Mouse (Mus musculus): ENCODE data around the gene Foxr2.

Gene Foxr2

GRCm38 (mm10) chrX:153118486-153118885, at the start of gene Foxr2:
Gene Foxr2 (plus strand): TSS chrX:153118786.
- ChIA-PET CTCF (interaction anchor here in 1 of 4 experiments (0.6 kb wide), 1 partner anchor 171 kb away, joined by 3 read pairs; no protein-coding TSS in a partner anchor), POLR2A (interaction anchor here in 3 of 4 experiments (0.6 to 2.4 kb wide), 13 partner anchors 10 to 578 kb away, joined by 3 to 10 read pairs (median 4); partner anchors contain the start of genes Kctd12b (in 1 of the 3), Mageh1 (in 1 of the 3) and Rragb (in 1 of the 3))

- CTCF ChIA-PET: interaction anchor here in 1 of 4 experiments (0.6 kb wide), 1 partner anchor 172 kb away, joined by 3 read pairs; no protein-coding TSS in a partner anchor
- POLR2A ChIA-PET: interaction anchor here in 3 of 4 experiments (0.6 to 2.4 kb wide), 19 partner anchors 9 to 577 kb away, joined by 3 to 10 read pairs (median 3); partner anchors contain the start of genes Rragb (in 2 of the 3), Kctd12b (in 1 of the 3), Mageh1 (in 1 of the 3) and Ubqln2 (in 1 of the 3)
Observed at GRCm38 (mm10) chrX:153119013-153119412, 427 bp downstream of the Foxr2 start.

GRCm38 (mm10) chrX:153139734-153140515, 21.3 kb downstream of the Foxr2 start, which contains the start of gene Rragb:
Gene Rragb (plus strand): TSS chrX:153139981.
- CTCF ChIA-PET: no interaction called here

GRCm38 (mm10) chrX:153142656-153143055, 24.1 kb downstream of the Foxr2 start:
- CTCF ChIA-PET: interaction anchor here in 3 of 4 experiments (0.5 to 0.8 kb wide), 4 partner anchors 9 to 222 kb away, joined by 3 to 4 read pairs (median 4); no protein-coding TSS in a partner anchor
- POLR2A ChIA-PET: interaction anchor here in 3 of 4 experiments (0.6 to 2.0 kb wide), 6 partner anchors 9 to 105 kb away, joined by 3 to 8 read pairs (median 3); partner anchors contain the start of genes Foxr2 (in 1 of the 3) and Mageh1 (in 1 of the 3)

More at GRCm38 (mm10) chrX:153139734-153140515, 21.3 kb downstream of the Foxr2 start, which contains the start of gene Rragb:
- POLR2A ChIA-PET: interaction anchor here in 3 of 4 experiments (0.7 to 2.2 kb wide), 7 partner anchors 12 to 403 kb away, joined by 3 to 10 read pairs (median 4); partner anchors contain the start of gene Foxr2 (in 1 of the 3)

- ChIA-PET CTCF (interaction anchor here in 3 of 4 experiments (0.8 to 1.6 kb wide), 5 partner anchors 9 to 218 kb away, joined by 3 to 4 read pairs (median 3); no protein-coding TSS in a partner anchor), POLR2A (interaction anchor here (0.5 to 1.8 kb wide), 13 partner anchors 9 to 783 kb away, joined by 3 to 7 read pairs (median 3); partner anchors contain the start of genes Foxr2 (in 2 of the 4), Rragb (in 2 of the 4) and Gpr143 (in 1 of the 4))
Observed at GRCm38 (mm10) chrX:153151766-153152165, 33.2 kb downstream of the Foxr2 start.

- ChIA-PET POLR2A (interaction anchor here in 1 of 4 experiments (1.1 to 2.4 kb wide), 3 partner anchors 14 to 41 kb away, joined by 4 to 10 read pairs (median 5); partner anchors contain the start of gene Foxr2), CTCF (interaction anchor here in 2 of 4 experiments (0.6 to 1.6 kb wide), 3 partner anchors 13 to 211 kb away, joined by 3 to 4 read pairs (median 4); no protein-coding TSS in a partner anchor)
Observed at GRCm38 (mm10) chrX:153155322-153155721, 36.7 kb downstream of the Foxr2 start.

- POLR2A ChIA-PET: interaction anchor here in 1 of 4 experiments (1.4 kb wide), 1 partner anchor 11 kb away, joined by 3 read pairs; no protein-coding TSS in a partner anchor
- CTCF ChIA-PET: interaction anchor here in 3 of 4 experiments (0.6 to 1.4 kb wide), 4 partner anchors 14 to 257 kb away, joined by 3 to 7 read pairs (median 4); no protein-coding TSS in a partner anchor
Observed at GRCm38 (mm10) chrX:153174786-153175185, 56.2 kb downstream of the Foxr2 start.

GRCm38 (mm10) chrX:153182221-153182620, 63.6 kb downstream of the Foxr2 start:
- CTCF ChIA-PET: no interaction called here
- POLR2A ChIA-PET: no interaction called here
